Mouse (Mus musculus): ENCODE data around the gene Lca5. TPM values are rescaled to one million over a fixed set of nuclear protein-coding genes. Genes with fewer than 3 reads are reported as not detected.

Gene Lca5
- total RNA-seq (2014; rRNA removed) = 26.2 and 34.1 TPM in 2 replicates
- 7.0 and 11.5 TPM in 2 replicates for polyA plus RNA-seq (2015; fragmentation: Nextera tagmentation; extraction: Ambion mirVana)

DNA sequence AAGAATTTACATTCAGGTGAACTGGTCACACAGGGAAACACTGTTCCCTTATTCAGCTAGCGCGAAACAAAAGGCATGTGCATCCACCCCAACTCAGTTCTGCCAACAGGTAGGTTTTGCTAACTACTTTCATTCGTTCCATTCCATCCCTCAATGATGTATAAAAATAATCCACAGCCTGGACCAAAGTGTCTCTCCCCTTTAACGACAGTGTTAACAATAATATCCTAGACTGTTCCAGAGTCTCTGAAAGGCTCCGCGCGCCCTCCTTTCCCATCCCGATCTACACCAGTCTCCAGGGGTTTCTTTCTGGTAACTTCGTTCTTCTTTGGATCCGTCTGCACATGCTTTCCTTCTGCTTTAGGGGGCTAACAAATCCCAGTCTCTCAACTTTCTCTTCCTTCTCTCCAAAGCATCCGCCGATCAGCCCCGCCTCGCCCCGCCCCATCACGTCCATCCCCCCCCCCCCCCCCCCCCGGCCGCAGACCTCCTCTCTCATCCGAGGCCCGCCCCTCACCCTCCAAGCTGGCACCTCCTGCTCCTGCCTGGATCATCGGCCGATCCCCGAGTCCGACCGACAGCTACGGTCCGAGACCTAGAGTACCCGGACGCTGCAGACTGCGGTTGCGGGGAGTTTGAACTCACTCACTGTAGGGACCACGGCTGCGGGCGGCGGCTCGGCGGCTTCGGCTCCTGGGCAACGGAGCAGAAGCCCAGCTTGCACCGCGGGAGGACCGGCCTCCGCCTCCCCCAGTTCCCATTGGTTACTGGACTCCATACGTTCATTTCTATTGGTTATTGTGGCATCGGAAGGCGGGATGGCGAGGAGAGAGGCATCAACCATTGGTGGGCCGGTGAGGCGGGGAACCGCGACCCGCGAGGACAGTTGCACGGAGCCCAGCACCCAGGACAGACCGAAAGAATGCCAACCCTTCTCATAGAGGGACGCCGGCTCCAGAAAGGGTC lies at the start of gene Lca5:
Lca5 (minus strand) TSS at position 736 of the 966 bp plus-strand sequence.
- H3K9ac ChIP-seq = peak within 1 kb of the TSS; percentile 59
- peak within 1 kb of the TSS; percentile 57 for H3K4me3 ChIP-seq (ENCODE audit: low read depth, low read length)
- 0 out of 2 replicates have a peak, but pooled peaks cover 5% of the 10 kb centered on the region for H3K4me1 ChIP-seq (ENCODE audit: insufficient read depth)
- WGBS = under 1% methylated on average over 55 of the region's 57 CpGs
- H3K27ac ChIP-seq (ENCODE audit: low read depth, low read length) = peak within 1 kb of the TSS; percentile 90
- DNase-seq = peak; percentile 96
- H3K9me3 ChIP-seq (ENCODE audit: low read length) = no peaks in the 10 kb centered on the region
- H3K4me2 ChIP-seq (ENCODE audit: low read depth) = peak within 1 kb of the TSS; percentile 57
- TF ChIP-seq CTCF (IDR thresholded peaks at IDR 0.05; ENCODE audit: low read depth) = no peak
- no peaks in the 10 kb centered on the region for H3K27me3 ChIP-seq (ENCODE audit: insufficient read depth, low read length)
- peak; percentile 100 for ATAC-seq
- H3K36me3 ChIP-seq (ENCODE audit: insufficient read depth) = no peaks in the 10 kb centered on the region

GRCm38 (mm10) chr9:83488491-83489210 lies 47.7 kb upstream of the Lca5 start:
- peak; percentile 76 for DNase-seq
- peak overlapping the region; percentile 19 for H3K4me3 ChIP-seq (ENCODE audit: low read depth, low read length)
- peak; percentile 75 for ATAC-seq

GRCm38 (mm10) chr9:83487771-83488470 lies 47.0 kb upstream of the Lca5 start:
- 26% methylated on average over 9 of the region's 9 CpGs for WGBS

More at GRCm38 (mm10) chr9:83488491-83489210, 47.7 kb upstream of the Lca5 start:
- H3K4me2 ChIP-seq (ENCODE audit: low read depth) = peak overlapping the region; percentile 42
- H3K9me3 ChIP-seq (ENCODE audit: low read length) = no peaks in the 10 kb centered on the region
- H3K9ac ChIP-seq = peak overlapping the region; percentile 32
- peak overlapping the region; percentile 80 for H3K27ac ChIP-seq (ENCODE audit: low read depth, low read length)
- WGBS = 32% methylated on average over 15 of the region's 15 CpGs
- H3K27me3 ChIP-seq (ENCODE audit: insufficient read depth, low read length) = no peaks in the 10 kb centered on the region
- peak; percentile 71 for TF ChIP-seq CTCF (IDR thresholded peaks at IDR 0.05; ENCODE audit: low read depth)
- no peaks in the 10 kb centered on the region for H3K36me3 ChIP-seq (ENCODE audit: insufficient read depth)
- 0 out of 2 replicates have a peak, but pooled peaks cover 2% of the 10 kb centered on the region for H3K4me1 ChIP-seq (ENCODE audit: insufficient read depth)

DNA sequence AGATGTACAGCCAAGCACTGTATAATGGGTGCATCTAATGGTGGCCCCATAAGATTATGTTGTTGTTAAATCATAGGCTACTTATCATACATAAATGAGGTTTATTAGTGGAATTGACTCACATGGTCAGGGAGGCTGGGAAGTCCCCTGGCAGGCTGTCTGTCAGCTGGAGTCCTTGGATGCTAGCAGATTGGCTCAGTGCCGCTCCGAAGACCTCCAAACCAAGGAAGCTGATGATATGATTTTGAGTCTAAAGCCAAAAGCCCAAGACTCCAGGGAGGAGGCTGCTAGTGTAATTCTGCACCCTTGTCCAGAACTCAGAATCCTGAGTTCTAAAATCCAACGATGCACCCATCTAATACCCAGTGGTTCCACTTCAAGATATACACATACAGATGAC lies 45.0 kb upstream of the Lca5 start:
- Histone ChIP-seq H3K27me3 (ENCODE audit: insufficient read depth, low read length) (no peaks in the 10 kb centered on the region), H3K4me3 (ENCODE audit: low read depth, low read length) (no peak overlapping the region), H3K9me3 (ENCODE audit: low read length) (no peaks in the 10 kb centered on the region), H3K9ac (no peak overlapping the region), H3K27ac (ENCODE audit: low read depth, low read length) (no peak overlapping the region), H3K4me1 (ENCODE audit: insufficient read depth) (0 out of 2 replicates have a peak, but pooled peaks cover 2% of the 10 kb centered on the region), H3K4me2 (ENCODE audit: low read depth) (no peak overlapping the region), H3K36me3 (ENCODE audit: insufficient read depth) (no peaks in the 10 kb centered on the region)
- 86% methylated on average over 3 of the region's 3 CpGs for WGBS
- DNase-seq (no peak), ATAC-seq (no peak)
- TF ChIP-seq CTCF (IDR thresholded peaks at IDR 0.05; ENCODE audit: low read depth) = no peak

More at GRCm38 (mm10) chr9:83487771-83488470, 47.0 kb upstream of the Lca5 start:
- Histone ChIP-seq H3K4me1 (ENCODE audit: insufficient read depth) (0 out of 2 replicates have a peak, but pooled peaks cover 2% of the 10 kb centered on the region), H3K27ac (ENCODE audit: low read depth, low read length) (peak overlapping the region; percentile 80), H3K4me2 (ENCODE audit: low read depth) (peak overlapping the region; percentile 42), H3K9me3 (ENCODE audit: low read length) (no peaks in the 10 kb centered on the region), H3K27me3 (ENCODE audit: insufficient read depth, low read length) (no peaks in the 10 kb centered on the region), H3K4me3 (ENCODE audit: low read depth, low read length) (peak overlapping the region; percentile 19), H3K9ac (peak overlapping the region; percentile 32), H3K36me3 (ENCODE audit: insufficient read depth) (no peaks in the 10 kb centered on the region)
- peak; percentile 78 for DNase-seq
- peak; percentile 96 for ATAC-seq
- no peak for TF ChIP-seq CTCF (IDR thresholded peaks at IDR 0.05; ENCODE audit: low read depth)

DNA sequence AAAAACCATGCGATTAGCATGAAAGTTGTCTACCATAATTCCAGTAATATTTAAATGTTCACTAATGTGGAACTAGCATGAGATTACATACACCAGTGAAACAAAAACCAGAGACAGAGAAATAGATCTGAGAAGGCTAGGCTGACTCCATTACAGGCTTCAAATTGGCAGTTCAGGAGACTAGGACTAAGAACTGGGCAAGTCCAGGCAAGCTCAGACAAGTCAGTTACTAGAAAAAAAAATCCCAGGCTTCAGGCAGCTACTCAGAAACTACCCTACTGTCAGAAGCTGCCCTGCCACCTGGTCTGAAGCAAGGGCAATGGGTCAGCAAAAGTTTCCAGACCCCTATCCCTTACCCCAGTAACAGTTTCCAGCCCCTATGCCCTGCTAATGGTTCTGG lies 44.4 kb upstream of the Lca5 start:
- 98% methylated on average over 1 of the region's 1 CpGs for whole genome bisulfite sequencing
- no peak for ATAC-seq
- TF ChIP-seq CTCF (IDR thresholded peaks at IDR 0.05; ENCODE audit: low read depth) = no peak

GRCm38 (mm10) chr9:83483419-83483818 lies 42.5 kb upstream of the Lca5 start:
- H3K4me1 ChIP-seq (ENCODE audit: insufficient read depth) = 0 out of 2 replicates have a peak, but pooled peaks cover 2% of the 10 kb centered on the region
- no peak overlapping the region for H3K27ac ChIP-seq (ENCODE audit: low read depth, low read length)
- no peak for TF ChIP-seq CTCF (IDR thresholded peaks at IDR 0.05; ENCODE audit: low read depth)
- DNase-seq = no peak
- 76% methylated on average over 4 of the region's 4 CpGs for WGBS
- no peaks in the 10 kb centered on the region for H3K27me3 ChIP-seq (ENCODE audit: insufficient read depth, low read length)
- H3K4me3 ChIP-seq (ENCODE audit: low read depth, low read length) = no peak overlapping the region
- no peak for ATAC-seq
- H3K9ac ChIP-seq = no peak overlapping the region
- H3K4me2 ChIP-seq (ENCODE audit: low read depth) = no peak overlapping the region
- H3K36me3 ChIP-seq (ENCODE audit: insufficient read depth) = no peaks in the 10 kb centered on the region
- no peaks in the 10 kb centered on the region for H3K9me3 ChIP-seq (ENCODE audit: low read length)

More for the DNA sequence above, 44.4 kb upstream of the Lca5 start:
- Histone ChIP-seq H3K36me3 (ENCODE audit: insufficient read depth) (no peaks in the 10 kb centered on the region), H3K4me2 (ENCODE audit: low read depth) (no peak overlapping the region), H3K9me3 (ENCODE audit: low read length) (no peaks in the 10 kb centered on the region), H3K27ac (ENCODE audit: low read depth, low read length) (no peak overlapping the region), H3K4me3 (ENCODE audit: low read depth, low read length) (no peak overlapping the region), H3K9ac (no peak overlapping the region), H3K4me1 (ENCODE audit: insufficient read depth) (0 out of 2 replicates have a peak, but pooled peaks cover 2% of the 10 kb centered on the region), H3K27me3 (ENCODE audit: insufficient read depth, low read length) (no peaks in the 10 kb centered on the region)
- DNase-seq = no peak

All from forebrain, postnatal 0 days (tissue).